Mouse (Mus musculus): ENCODE measurements around the gene Pkp3.

The Pkp3 gene

GRCm38 (mm10) chr7:141093950-141094349, 15.9 kb downstream of the Pkp3 start:
- DNase-seq (ENCODE audit: low spot score in 2 of 2) = no peak

- DNase-seq (ENCODE audit: low spot score in 2 of 2) = no peak
These were observed 16.6 kb downstream of the Pkp3 start for GRCm38 (mm10) chr7:141094487-141095205.

- DNase-seq (ENCODE audit: low spot score in 2 of 2) = no peak
These were observed 18.0 kb downstream of the Pkp3 start for GRCm38 (mm10) chr7:141096021-141096420.

- peak; percentile 81 to 85 for DNase-seq (ENCODE audit: low spot score in 2 of 2)
These were observed 18.6 kb downstream of the Pkp3 start for GRCm38 (mm10) chr7:141096649-141097056.

GRCm38 (mm10) chr7:141097177-141097576, 19.2 kb downstream of the Pkp3 start:
- DNase-seq (ENCODE audit: low spot score in 2 of 2) = no peak

GRCm38 (mm10) chr7:141099911-141100691, 22.1 kb downstream of the Pkp3 start, which contains the start of gene Sigirr:
Gene Sigirr (minus strand): TSS chr7:141100572.
- no peak for DNase-seq (ENCODE audit: low spot score in 2 of 2)

- no peak for DNase-seq (ENCODE audit: low spot score in 2 of 2)
These were observed 25.1 kb downstream of the Pkp3 start for GRCm38 (mm10) chr7:141103161-141103560.

- no peak for DNase-seq (ENCODE audit: low spot score in 2 of 2)
These were observed 37.9 kb downstream of the Pkp3 start for GRCm38 (mm10) chr7:141115874-141116273.

- no peak for DNase-seq (ENCODE audit: low spot score in 2 of 2)
These were observed 39.6 kb downstream of the Pkp3 start, which contains the start of gene Ano9 for GRCm38 (mm10) chr7:141117636-141118035. Gene Ano9 (minus strand): TSS chr7:141117806.

- no peak for DNase-seq (ENCODE audit: low spot score in 2 of 2)
These were observed 41.5 kb downstream of the Pkp3 start for GRCm38 (mm10) chr7:141119487-141119886.

GRCm38 (mm10) chr7:141120605-141121004, 42.6 kb downstream of the Pkp3 start:
- no peak for DNase-seq (ENCODE audit: low spot score in 2 of 2)

GRCm38 (mm10) chr7:141121051-141121531, 43.1 kb downstream of the Pkp3 start:
- DNase-seq (ENCODE audit: low spot score in 2 of 2) = no peak

GRCm38 (mm10) chr7:141122245-141122644, 44.2 kb downstream of the Pkp3 start, which contains the start of gene Ptdss2:
Gene Ptdss2 (plus strand): TSS chr7:141122382.
- DNase-seq (ENCODE audit: low spot score in 2 of 2) = peak; percentile 44 to 58

GRCm38 (mm10) chr7:141122689-141123516, 44.9 kb downstream of the Pkp3 start:
- peak; percentile 95 for DNase-seq (ENCODE audit: low spot score in 2 of 2)

- DNase-seq (ENCODE audit: low spot score in 2 of 2) = no peak
These were observed 45.5 kb downstream of the Pkp3 start for GRCm38 (mm10) chr7:141123517-141123856.

GRCm38 (mm10) chr7:141131024-141131820, 53.2 kb downstream of the Pkp3 start:
- peak; percentile 79 to 88 for DNase-seq (ENCODE audit: low spot score in 2 of 2)

- DNase-seq (ENCODE audit: low spot score in 2 of 2) = no peak
These were observed 54.1 kb downstream of the Pkp3 start for GRCm38 (mm10) chr7:141131904-141132755.
